Mouse (Mus musculus) right cerebral cortex, adult 2 months (tissue): ENCODE measurements around the gene Fntb.

Source experiments
- DNase-seq, 2 experiments: peaks; one replicate each; pipeline ENCODE4 v3.0.0; 2021 to 2022; ENCODE audit warnings: low spot score in 2 of 2

Gene Fntb

DNA sequence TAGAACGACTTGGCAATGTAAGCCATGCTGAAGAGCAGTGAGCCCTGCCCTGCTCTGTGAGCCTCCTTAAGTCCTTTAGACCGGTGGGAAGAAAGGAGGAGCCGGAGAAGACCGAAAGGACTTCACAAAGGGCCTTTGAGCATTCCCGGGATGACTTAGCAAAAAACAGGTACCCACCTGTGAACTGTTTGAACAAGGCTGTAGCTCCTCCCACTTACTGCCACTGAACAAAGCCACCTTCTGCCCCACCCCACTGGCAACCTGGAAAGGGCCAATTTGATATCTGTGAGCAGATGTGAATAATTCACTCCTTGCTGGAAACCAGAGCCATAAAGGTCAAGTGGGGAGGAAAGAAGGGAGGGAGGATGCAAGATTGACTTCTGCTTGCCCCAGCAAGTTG, 30.0 kb downstream of the Fntb start, which contains the start of gene Gpx2:
Gene Gpx2 (minus strand): TSS at position 205 of the 400 bp plus-strand sequence.
- no peak for DNase-seq

GRCm38 (mm10) chr12:76796938-76797539, 31.6 kb downstream of the Fntb start:
- no peak for DNase-seq

GRCm38 (mm10) chr12:76798008-76798720, 32.8 kb downstream of the Fntb start:
- DNase-seq: no peak

DNA sequence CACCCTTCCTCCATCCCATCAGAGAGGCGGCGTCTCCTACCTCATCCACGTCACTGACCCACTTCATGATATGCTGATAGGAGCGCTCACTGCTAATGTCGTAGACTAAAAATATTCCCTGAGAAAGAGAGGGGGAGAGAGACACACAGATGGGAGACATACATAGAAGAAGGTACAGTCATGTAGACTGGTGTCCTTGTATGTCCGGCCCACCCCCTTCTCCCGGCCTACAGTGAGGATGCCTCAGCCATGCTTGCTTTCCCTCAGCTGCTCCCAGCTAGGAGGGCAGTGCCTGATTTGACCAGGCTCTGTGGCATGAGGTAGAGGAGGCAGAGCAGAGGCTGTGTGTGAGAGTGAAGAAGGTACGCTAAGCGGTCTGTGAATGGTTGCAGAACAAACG, 37.6 kb downstream of the Fntb start:
- DNase-seq: no peak

DNA sequence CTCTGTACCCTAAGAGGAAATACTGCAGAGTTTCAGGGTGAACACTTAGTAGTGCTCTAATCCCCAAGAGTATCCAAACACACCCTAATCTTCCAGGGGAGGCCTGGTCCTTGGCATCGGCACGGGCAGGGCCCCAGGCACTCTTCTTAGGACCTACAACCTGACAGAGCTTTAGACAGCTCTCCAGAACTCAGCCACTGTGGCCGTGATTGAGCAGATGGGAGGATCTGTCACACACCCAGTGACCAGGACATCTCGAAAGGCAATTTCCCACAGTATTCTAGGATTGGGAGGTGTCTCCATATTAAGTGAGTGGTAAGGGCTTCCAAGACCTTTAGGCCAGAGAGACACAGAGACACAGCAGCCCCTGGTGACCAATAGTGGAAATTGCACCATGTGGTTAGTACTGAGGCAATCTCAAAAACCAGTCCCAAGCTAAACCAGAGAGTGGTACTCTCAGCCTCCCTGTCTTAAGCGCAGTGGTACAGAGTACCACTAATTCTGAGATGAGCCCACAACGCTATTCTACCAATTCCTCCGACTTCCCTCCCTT, 38.4 kb downstream of the Fntb start:
- peak in 1 of 2 experiments; percentile 63 for DNase-seq

- no peak for DNase-seq
Observed at GRCm38 (mm10) chr12:76805056-76805811, 39.8 kb downstream of the Fntb start.

- peak; percentile 66 to 67 for DNase-seq
Observed at GRCm38 (mm10) chr12:76807796-76808195, 42.4 kb downstream of the Fntb start.

- no peak for DNase-seq
Observed at GRCm38 (mm10) chr12:76810491-76810890, 45.1 kb downstream of the Fntb start.

DNA sequence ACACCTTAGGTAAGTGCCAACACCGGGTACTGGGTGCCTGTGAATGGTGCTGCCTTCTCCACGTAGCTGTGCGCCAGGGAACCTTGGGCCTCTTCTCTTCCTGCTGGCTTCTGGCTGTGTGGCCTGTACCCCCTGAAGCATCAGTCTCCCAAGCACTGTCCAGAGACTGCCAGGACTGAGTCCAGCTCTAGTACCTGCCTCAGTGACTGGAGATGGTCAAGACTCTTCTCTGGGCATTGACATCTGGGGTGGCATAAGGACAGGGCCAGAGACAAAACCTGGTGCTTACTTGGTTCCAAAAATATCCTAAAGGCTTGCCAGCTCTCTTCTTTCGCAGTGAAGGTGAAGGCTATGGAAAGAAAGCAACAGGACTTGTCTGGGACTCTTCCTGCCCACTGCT, 45.6 kb downstream of the Fntb start:
- DNase-seq: no peak

GRCm38 (mm10) chr12:76813543-76813942, 48.2 kb downstream of the Fntb start:
- no peak for DNase-seq

- DNase-seq: no peak
Observed at GRCm38 (mm10) chr12:76814120-76814519, 48.7 kb downstream of the Fntb start.

DNA sequence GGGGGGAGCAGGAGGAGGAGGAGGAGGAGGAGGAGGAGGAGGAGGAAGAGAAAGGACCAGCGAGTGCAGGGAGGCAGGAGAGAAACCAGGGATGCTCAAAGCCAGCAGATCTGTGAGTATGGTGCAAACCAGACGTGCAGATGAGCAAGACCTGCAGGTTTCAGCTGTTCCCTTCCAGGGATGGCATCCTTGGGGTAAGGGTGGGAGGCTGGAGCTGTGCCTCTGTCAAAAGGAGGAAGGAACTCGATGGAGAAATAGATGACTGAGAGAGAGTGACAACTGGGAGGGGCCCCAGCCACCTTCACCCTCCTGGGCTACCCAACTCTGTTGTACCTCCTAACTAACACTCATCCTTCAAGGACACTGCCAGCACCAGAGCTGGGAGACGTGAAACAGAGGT, 51.3 kb downstream of the Fntb start:
- DNase-seq: no peak

GRCm38 (mm10) chr12:76817176-76817575, 51.8 kb downstream of the Fntb start:
- DNase-seq: no peak

GRCm38 (mm10) chr12:76818120-76818519, 52.7 kb downstream of the Fntb start:
- no peak for DNase-seq

- peak; percentile 81 to 85 for DNase-seq
Observed at GRCm38 (mm10) chr12:76818908-76819307, 53.5 kb downstream of the Fntb start.

DNA sequence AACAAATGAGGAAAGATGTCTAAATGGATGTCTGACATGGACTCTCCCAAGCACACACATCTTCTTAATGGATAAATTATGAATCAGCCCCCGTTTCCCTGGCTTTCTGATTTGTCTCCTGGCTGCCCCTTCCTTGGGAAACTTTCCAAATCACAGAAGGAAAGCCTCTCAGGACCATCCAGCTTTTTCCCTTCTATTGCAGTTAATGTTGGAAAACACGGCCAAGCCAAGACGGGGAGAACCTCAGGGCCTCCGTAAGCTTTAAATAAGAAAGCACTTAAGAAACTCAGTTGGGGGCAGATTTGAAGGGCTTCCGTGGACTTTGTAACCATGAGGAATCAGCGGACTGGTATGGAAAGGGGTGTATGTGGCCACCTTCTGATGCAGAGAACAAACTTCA, 54.4 kb downstream of the Fntb start:
- no peak for DNase-seq

DNA sequence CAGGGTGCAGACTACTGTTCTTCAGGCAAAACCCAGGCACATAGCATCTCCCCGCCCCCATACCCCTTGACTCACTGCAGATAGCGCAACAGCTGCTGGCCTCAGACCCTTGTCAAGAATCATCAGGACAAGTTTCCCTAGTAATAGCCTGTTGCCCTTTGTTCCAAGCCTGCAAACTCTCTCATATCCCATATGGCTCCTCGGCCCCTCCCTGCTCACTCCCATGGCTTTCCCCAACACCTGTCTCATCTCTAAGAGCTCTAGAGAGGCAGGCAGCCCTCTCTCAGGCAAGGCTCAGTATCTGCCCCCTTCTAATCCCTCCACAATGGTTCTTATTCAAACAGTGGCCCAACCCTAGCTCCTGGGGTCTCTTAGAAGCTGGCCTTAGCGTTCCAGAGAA, 55.2 kb downstream of the Fntb start:
- no peak for DNase-seq

- DNase-seq: no peak
Observed at GRCm38 (mm10) chr12:76822002-76822650, 56.7 kb downstream of the Fntb start.

- DNase-seq: no peak
Observed at GRCm38 (mm10) chr12:76822651-76823041, 57.3 kb downstream of the Fntb start, which contains the start of gene Rab15. Gene Rab15 (minus strand): TSS chr12:76822908.

DNA sequence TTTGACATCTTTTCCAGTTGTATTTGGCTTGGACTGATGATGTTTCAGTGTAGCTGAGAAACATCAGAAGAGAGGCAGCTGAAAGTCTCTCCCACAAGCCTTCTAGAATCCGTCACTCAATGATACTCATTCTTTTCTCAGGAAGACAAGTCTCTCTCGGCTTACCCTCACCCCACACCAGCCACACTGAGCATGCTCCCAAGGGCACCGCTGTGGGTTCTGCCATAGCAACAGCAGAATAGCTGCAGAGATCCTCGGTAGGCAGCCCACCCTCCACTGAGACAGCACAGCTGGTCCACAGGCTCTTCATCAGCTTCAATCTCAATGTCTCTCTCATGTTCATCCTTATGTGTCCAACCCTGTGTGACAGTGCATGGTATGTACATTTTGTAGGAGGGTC, 59.9 kb downstream of the Fntb start:
- DNase-seq: no peak

DNA sequence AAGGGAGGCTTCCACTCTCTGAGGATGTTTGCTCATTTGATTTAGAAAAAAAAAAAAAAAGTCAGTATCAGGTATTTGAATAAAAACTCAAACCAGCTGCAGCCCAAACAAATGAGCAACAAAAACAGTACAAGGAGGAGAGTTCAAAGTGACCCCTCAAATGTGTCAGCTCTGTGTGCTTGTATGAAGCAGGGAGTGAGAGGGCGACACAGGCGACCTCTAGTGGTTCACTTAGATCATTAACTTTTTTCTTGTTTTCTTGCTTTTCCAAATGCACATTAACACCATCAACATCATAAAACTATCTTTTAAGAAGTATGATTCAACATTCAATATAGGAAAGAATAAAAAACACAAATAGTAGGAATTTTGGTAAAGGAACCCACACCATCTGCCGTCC, 67.3 kb downstream of the Fntb start:
- DNase-seq: no peak
